Mouse (Mus musculus): ENCODE measurements around the gene Slc25a44. TPM values are rescaled to one million over a fixed set of nuclear protein-coding genes. Genes with fewer than 3 reads are reported as not detected.

Slc25a44 gene
- polyA plus RNA-seq (2014; fragmentation: Illumina TruSeq; extraction: RNeasy Lipid Tissue Mini Kit (QIAGEN cat#74804); ENCODE audit: low read depth, low replicate concordance) = 17.7 TPM

GRCm38 (mm10) chr3:88424605-88425329 lies at the start of gene Slc25a44:
TSS of gene Slc25a44 (minus strand) at chr3:88425139.

DNA sequence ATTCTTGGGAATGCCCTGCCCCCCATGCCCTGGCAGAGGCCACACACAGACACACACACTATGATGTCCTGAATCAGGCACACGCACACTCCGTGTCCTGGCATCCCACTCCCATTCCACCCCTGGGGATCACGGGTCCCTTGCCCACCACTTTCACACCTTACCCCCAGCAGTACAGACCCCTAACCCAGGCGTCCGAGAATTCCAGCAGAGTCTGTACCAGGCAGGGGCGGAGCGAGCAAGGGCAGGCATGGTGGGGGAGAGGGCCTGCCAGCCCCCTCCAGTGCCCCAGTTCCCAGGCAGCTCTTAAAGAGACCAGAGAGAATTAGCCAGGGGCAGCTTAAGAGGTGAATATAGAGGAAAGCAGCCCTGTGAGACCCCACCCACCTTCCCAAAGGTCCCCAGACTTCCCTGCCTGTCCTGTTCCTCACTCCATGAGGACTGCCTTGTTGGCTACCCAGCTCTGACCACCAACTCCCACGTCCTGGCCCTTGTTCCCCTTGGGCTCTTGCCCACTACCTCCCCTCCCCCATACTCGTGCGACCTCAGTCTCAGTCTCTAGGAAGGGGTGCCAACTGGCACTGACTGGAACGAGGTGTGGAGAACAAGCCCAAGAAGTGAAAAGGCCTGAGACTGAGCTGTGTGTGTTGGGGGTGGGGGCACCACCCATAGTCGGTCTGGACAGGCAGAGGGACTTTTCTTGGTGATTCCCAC lies 36.2 kb upstream of the Slc25a44 start, which contains the start of gene Sema4a:
Gene Sema4a, minus strand, starts transcription at position 200 of the 714 bp plus-strand sequence.

GRCm38 (mm10) chr3:88409741-88410644 lies 14.9 kb downstream of the Slc25a44 start, which contains the start of gene Pmf1:
TSS of gene Pmf1 (minus strand) at chr3:88410331.

DNA sequence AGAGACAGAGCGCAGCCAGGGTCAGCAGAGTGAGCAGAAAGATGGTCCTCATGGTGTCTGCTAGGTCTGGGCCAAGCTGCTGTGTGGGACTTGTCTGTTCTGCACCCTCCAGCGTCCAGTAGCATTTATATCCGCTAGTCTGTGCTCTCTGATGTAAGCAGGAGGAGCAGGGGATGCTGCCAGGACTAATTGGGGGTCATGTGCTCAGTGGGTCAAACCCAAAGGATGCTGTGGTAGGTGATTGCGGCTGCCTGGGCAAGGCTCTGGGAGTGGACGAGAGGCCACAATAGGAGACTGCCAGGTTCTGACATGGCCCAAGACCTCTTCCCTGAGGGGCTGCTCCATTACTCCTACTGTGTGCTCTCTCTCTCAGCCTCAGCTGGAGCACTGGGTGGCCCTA lies 40.6 kb downstream of the Slc25a44 start, which contains the start of gene Bglap:
Gene Bglap, minus strand, starts transcription at position 101 of the 400 bp plus-strand sequence.

DNA sequence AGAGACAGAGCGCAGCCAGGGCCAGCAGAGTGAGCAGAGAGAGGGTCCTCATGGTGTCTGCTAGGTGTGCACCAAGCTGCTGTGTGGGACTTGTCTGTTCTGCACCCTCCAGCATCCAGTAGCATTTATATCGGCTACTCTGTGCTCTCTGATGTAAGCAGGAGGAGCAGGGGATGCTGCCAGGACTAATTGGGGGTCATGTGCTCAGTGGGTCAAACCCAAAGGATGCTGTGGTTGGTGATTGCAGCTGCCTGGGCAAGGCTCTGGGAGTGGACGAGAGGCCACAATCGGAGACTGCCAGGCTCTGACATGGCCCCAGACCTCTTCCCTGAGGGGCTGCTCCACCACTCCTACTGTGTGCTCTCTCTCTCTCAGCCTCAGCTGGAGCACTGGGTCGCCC lies 46.3 kb downstream of the Slc25a44 start, which contains the start of gene Bglap2:
Gene Bglap2, minus strand, starts transcription at position 101 of the 400 bp plus-strand sequence.

GRCm38 (mm10) chr3:88372643-88373042 lies 52.3 kb downstream of the Slc25a44 start, which contains the start of gene Bglap3:
TSS of gene Bglap3 (minus strand) at chr3:88372743.

DNA sequence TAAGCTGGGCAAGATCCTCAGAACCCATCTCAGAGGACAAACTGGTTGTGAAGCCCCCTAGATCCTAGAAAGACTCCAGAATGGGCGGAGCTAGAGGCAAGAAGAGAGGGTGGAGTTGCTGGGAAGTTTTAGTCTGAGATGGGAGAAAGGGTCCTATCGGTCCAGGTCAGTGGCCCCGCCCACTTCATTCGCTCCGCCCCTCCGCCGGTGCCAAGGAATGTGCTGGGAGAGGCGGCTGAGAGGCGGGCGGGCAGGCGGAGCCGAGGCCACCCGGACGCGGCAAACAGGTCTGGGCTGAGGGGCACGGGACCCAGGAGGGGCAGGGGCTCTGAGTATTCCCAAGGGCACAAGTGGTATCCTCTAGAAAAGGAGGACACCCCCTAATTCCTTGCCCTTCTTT lies 60.6 kb downstream of the Slc25a44 start, which contains the start of gene Paqr6:
Gene Paqr6, plus strand, starts transcription at position 248 of the 400 bp plus-strand sequence.

Other genes starting within 250 kb of the Slc25a44 start
- 0.24 TPM for gene Rhbg, start 170.4 kb downstream of the Slc25a44 start, polyA plus RNA-seq (2014; fragmentation: Illumina TruSeq; extraction: RNeasy Lipid Tissue Mini Kit (QIAGEN cat#74804); ENCODE audit: low read depth, low replicate concordance)
- 0.93 TPM for gene Gm38392, start 137.9 kb downstream of the Slc25a44 start, polyA plus RNA-seq (2014; fragmentation: Illumina TruSeq; extraction: RNeasy Lipid Tissue Mini Kit (QIAGEN cat#74804); ENCODE audit: low read depth, low replicate concordance)
- gene Tsacc, start 128.1 kb downstream of the Slc25a44 start, polyA plus RNA-seq (2014; fragmentation: Illumina TruSeq; extraction: RNeasy Lipid Tissue Mini Kit (QIAGEN cat#74804); ENCODE audit: low read depth, low replicate concordance) = 4.3 TPM
- gene Cct3, start 128.0 kb downstream of the Slc25a44 start, polyA plus RNA-seq (2014; fragmentation: Illumina TruSeq; extraction: RNeasy Lipid Tissue Mini Kit (QIAGEN cat#74804); ENCODE audit: low read depth, low replicate concordance) = 65.1 TPM
- 8.8 TPM for gene Glmp, start 100.1 kb downstream of the Slc25a44 start, polyA plus RNA-seq (2014; fragmentation: Illumina TruSeq; extraction: RNeasy Lipid Tissue Mini Kit (QIAGEN cat#74804); ENCODE audit: low read depth, low replicate concordance)
- gene Tmem79, start 89.0 kb downstream of the Slc25a44 start, polyA plus RNA-seq (2014; fragmentation: Illumina TruSeq; extraction: RNeasy Lipid Tissue Mini Kit (QIAGEN cat#74804); ENCODE audit: low read depth, low replicate concordance) = 0.21 TPM
- 6.5 TPM for gene Smg5, start 88.9 kb downstream of the Slc25a44 start, polyA plus RNA-seq (2014; fragmentation: Illumina TruSeq; extraction: RNeasy Lipid Tissue Mini Kit (QIAGEN cat#74804); ENCODE audit: low read depth, low replicate concordance)
- gene Paqr6, start 60.6 kb downstream of the Slc25a44 start, polyA plus RNA-seq (2014; fragmentation: Illumina TruSeq; extraction: RNeasy Lipid Tissue Mini Kit (QIAGEN cat#74804); ENCODE audit: low read depth, low replicate concordance) = not detected
- 0.74 TPM for gene Bglap3, start 52.4 kb downstream of the Slc25a44 start, polyA plus RNA-seq (2014; fragmentation: Illumina TruSeq; extraction: RNeasy Lipid Tissue Mini Kit (QIAGEN cat#74804); ENCODE audit: low read depth, low replicate concordance)
- not detected for gene Bglap2, start 46.4 kb downstream of the Slc25a44 start, polyA plus RNA-seq (2014; fragmentation: Illumina TruSeq; extraction: RNeasy Lipid Tissue Mini Kit (QIAGEN cat#74804); ENCODE audit: low read depth, low replicate concordance)
- gene Bglap, start 40.7 kb downstream of the Slc25a44 start, polyA plus RNA-seq (2014; fragmentation: Illumina TruSeq; extraction: RNeasy Lipid Tissue Mini Kit (QIAGEN cat#74804); ENCODE audit: low read depth, low replicate concordance) = not detected
- 5.1 TPM for gene Pmf1, start 14.8 kb downstream of the Slc25a44 start, polyA plus RNA-seq (2014; fragmentation: Illumina TruSeq; extraction: RNeasy Lipid Tissue Mini Kit (QIAGEN cat#74804); ENCODE audit: low read depth, low replicate concordance)
- 46.1 TPM for gene Sema4a, start 36.0 kb upstream of the Slc25a44 start, polyA plus RNA-seq (2014; fragmentation: Illumina TruSeq; extraction: RNeasy Lipid Tissue Mini Kit (QIAGEN cat#74804); ENCODE audit: low read depth, low replicate concordance)
- gene Lmna, start 84.8 kb upstream of the Slc25a44 start, polyA plus RNA-seq (2014; fragmentation: Illumina TruSeq; extraction: RNeasy Lipid Tissue Mini Kit (QIAGEN cat#74804); ENCODE audit: low read depth, low replicate concordance) = 2.5 TPM
- 0.05 TPM for gene Mex3a, start 107.3 kb upstream of the Slc25a44 start, polyA plus RNA-seq (2014; fragmentation: Illumina TruSeq; extraction: RNeasy Lipid Tissue Mini Kit (QIAGEN cat#74804); ENCODE audit: low read depth, low replicate concordance)
- not detected for gene Rab25, start 123.2 kb upstream of the Slc25a44 start, polyA plus RNA-seq (2014; fragmentation: Illumina TruSeq; extraction: RNeasy Lipid Tissue Mini Kit (QIAGEN cat#74804); ENCODE audit: low read depth, low replicate concordance)
- gene Lamtor2, start 127.9 kb upstream of the Slc25a44 start, polyA plus RNA-seq (2014; fragmentation: Illumina TruSeq; extraction: RNeasy Lipid Tissue Mini Kit (QIAGEN cat#74804); ENCODE audit: low read depth, low replicate concordance) = 10.5 TPM
- gene Ubqln4, start 128.6 kb upstream of the Slc25a44 start, polyA plus RNA-seq (2014; fragmentation: Illumina TruSeq; extraction: RNeasy Lipid Tissue Mini Kit (QIAGEN cat#74804); ENCODE audit: low read depth, low replicate concordance) = 12.4 TPM
- 37.9 TPM for gene Ssr2, start 150.7 kb upstream of the Slc25a44 start, polyA plus RNA-seq (2014; fragmentation: Illumina TruSeq; extraction: RNeasy Lipid Tissue Mini Kit (QIAGEN cat#74804); ENCODE audit: low read depth, low replicate concordance)
- gene Arhgef2, start 180.8 kb upstream of the Slc25a44 start, polyA plus RNA-seq (2014; fragmentation: Illumina TruSeq; extraction: RNeasy Lipid Tissue Mini Kit (QIAGEN cat#74804); ENCODE audit: low read depth, low replicate concordance) = 1.5 TPM
- not detected for gene Rxfp4, start 228.0 kb upstream of the Slc25a44 start, polyA plus RNA-seq (2014; fragmentation: Illumina TruSeq; extraction: RNeasy Lipid Tissue Mini Kit (QIAGEN cat#74804); ENCODE audit: low read depth, low replicate concordance)

Measured in liver, adult 10 weeks (tissue).